Mouse (Mus musculus): Measurements from ENCODE around the gene Ccdc97.

GRCm38 (mm10) chr7:25685926-25686470, 32.9 kb downstream of the Ccdc97 start:
- TF ChIP-seq CTCF (IDR thresholded peaks at IDR 0.05; ENCODE audit: low read depth, low read length), result no peak
- TF ChIP-seq POLR2A (IDR thresholded peaks at IDR 0.05; ENCODE audit: extremely low read depth, insufficient read depth, low read length), result no peak

Data from liver, adult 2 months (tissue).